ENCODE assay signal across 13 mouse cellular contexts in the genomic region with DNA sequence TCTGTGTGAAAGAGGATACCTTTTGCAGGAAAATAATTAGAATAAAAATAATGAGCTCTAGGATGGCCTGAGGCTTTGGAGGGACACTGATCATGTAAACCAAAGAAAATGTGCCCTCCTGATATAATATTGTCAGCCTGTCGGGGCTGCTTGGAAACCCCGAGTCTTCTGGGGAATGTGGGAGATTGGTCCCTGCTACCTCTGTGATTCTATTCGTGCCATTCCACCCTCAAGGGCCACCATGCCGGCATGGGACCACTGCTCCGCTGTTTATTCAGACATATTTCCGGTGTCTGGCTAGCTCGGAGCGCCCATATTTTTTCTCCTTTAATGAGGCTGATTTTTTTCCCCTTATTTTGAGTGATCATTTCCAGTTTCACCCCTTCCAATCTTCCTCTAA.
"Had no signal": no experiment of that assay in that cellular context is flagged by ENCODE, and none has a peak within 500 bp of the region (broad histone marks: within the 10 kb centered on the region; RNA-seq: fewer than 3 reads in every experiment).

No protein-coding gene starts in this region.

- H3K9ac ChIP-seq: limb, embryonic 15.5 days; liver, embryonic 12.5 days; lung, embryonic 14.5 days had no signal

- DNase-seq: kidney, adult 8-10 months; kidney, postnatal 25 days; lung, embryonic 14.5 days; lung, postnatal 10 days; right cerebral cortex, adult 18-20 months; right cerebral cortex, postnatal 25 days; thymus, adult 18-20 months; thymus, postnatal 14 days had no signal

- H3K27ac ChIP-seq: left cerebral cortex, adult 2 months; limb, embryonic 15.5 days; liver, embryonic 12.5 days; macrophage had no signal

- H3K27me3 ChIP-seq: limb, embryonic 15.5 days; liver, embryonic 12.5 days had no signal

- H3K36me3 ChIP-seq: limb, embryonic 15.5 days; liver, embryonic 12.5 days had no signal

- H3K4me3 ChIP-seq: left cerebral cortex, adult 2 months; liver, embryonic 12.5 days; megakaryocyte, embryonic 14.5 days had no signal

- H3K9me3 ChIP-seq: limb, embryonic 15.5 days; liver, embryonic 12.5 days; megakaryocyte, embryonic 14.5 days had no signal

- ATAC-seq: liver, embryonic 12.5 days had no signal
